Mouse (Mus musculus) thymus, adult 2 months (tissue): ENCODE data around the gene Rcor1.

Experiments used
- CTCF ChIP-seq: fragments of 200-500 bp; IDR thresholded peaks from 2 replicates; pipeline ENCODE4 v1.5.1; 2012; ENCODE audit warnings: mild to moderate bottlenecking, control low read depth, low read length, moderate library complexity, borderline replicate concordance; ENCODE audit not compliant: control insufficient read depth, poor library complexity, insufficient read depth; ENCODE audit errors: extremely low read depth
- POLR2A ChIP-seq: fragments of 200-500 bp; IDR thresholded peaks from 2 replicates; pipeline ENCODE4 v1.6.1; 2012; ENCODE audit warnings: mild to moderate bottlenecking, low read length, control low read depth, moderate library complexity; ENCODE audit not compliant: control insufficient read depth, poor library complexity, insufficient read depth; ENCODE audit errors: extremely low read depth

- TF ChIP-seq CTCF: no peak
- TF ChIP-seq POLR2A: no peak
Measured at GRCm38 (mm10) chr12:111046866-111047265, 7.7 kb downstream of the Rcor1 start.
